Mouse (Mus musculus) embryo, embryonic 10.5 days (tissue): ENCODE results near the gene Fars2.

Experiments used
- DNase-seq: peaks from one replicate; pipeline ENCODE4 v3.0.0-alpha.2; 2015; ENCODE audit warnings: low spot score

Fars2 gene

GRCm38 (mm10) chr13:36510161-36510560 lies 392.9 kb downstream of the Fars2 start:
- DNase-seq: no peak

- DNase-seq: no peak
Measured at GRCm38 (mm10) chr13:36513126-36513525, 395.9 kb downstream of the Fars2 start.

GRCm38 (mm10) chr13:36518144-36518571 lies 400.9 kb downstream of the Fars2 start:
- peak; percentile 36 for DNase-seq

GRCm38 (mm10) chr13:36527761-36528160 lies 410.5 kb downstream of the Fars2 start:
- DNase-seq: no peak

- DNase-seq: no peak
Measured at GRCm38 (mm10) chr13:36528223-36528895, 411.1 kb downstream of the Fars2 start.

GRCm38 (mm10) chr13:36529467-36530039 lies 412.3 kb downstream of the Fars2 start:
- no peak for DNase-seq

GRCm38 (mm10) chr13:36530852-36531251 lies 413.6 kb downstream of the Fars2 start:
- no peak for DNase-seq

- DNase-seq: no peak
Measured at GRCm38 (mm10) chr13:36531893-36532292, 414.7 kb downstream of the Fars2 start.

- DNase-seq: no peak
Measured at GRCm38 (mm10) chr13:36533071-36533470, 415.9 kb downstream of the Fars2 start.

GRCm38 (mm10) chr13:36533518-36533917 lies 416.3 kb downstream of the Fars2 start:
- no peak for DNase-seq

GRCm38 (mm10) chr13:36533966-36534540 lies 416.8 kb downstream of the Fars2 start:
- no peak for DNase-seq

- peak; percentile 30 for DNase-seq
Measured at GRCm38 (mm10) chr13:36537580-36537979, 420.4 kb downstream of the Fars2 start.

- no peak for DNase-seq
Measured at GRCm38 (mm10) chr13:36538385-36538784, 421.2 kb downstream of the Fars2 start.

- DNase-seq: no peak
Measured at GRCm38 (mm10) chr13:36540231-36540630, 423.0 kb downstream of the Fars2 start.

GRCm38 (mm10) chr13:36541287-36541780 lies 424.1 kb downstream of the Fars2 start:
- no peak for DNase-seq

- DNase-seq: no peak
Measured at GRCm38 (mm10) chr13:36550694-36551093, 433.5 kb downstream of the Fars2 start.

- DNase-seq: no peak
Measured at GRCm38 (mm10) chr13:36552522-36553246, 435.5 kb downstream of the Fars2 start.

- no peak for DNase-seq
Measured at GRCm38 (mm10) chr13:36553247-36553642, 436.0 kb downstream of the Fars2 start.

GRCm38 (mm10) chr13:36554743-36555142 lies 437.5 kb downstream of the Fars2 start:
- no peak for DNase-seq

GRCm38 (mm10) chr13:36562447-36563441 lies 445.5 kb downstream of the Fars2 start:
- no peak for DNase-seq

GRCm38 (mm10) chr13:36564764-36565315 lies 447.6 kb downstream of the Fars2 start:
- DNase-seq: no peak
